Mouse (Mus musculus) limb, embryonic 15.5 days (tissue): Measurements from ENCODE around the gene Npvf. TPM values are rescaled to one million over a fixed set of nuclear protein-coding genes. Genes with fewer than 3 reads are reported as not detected.
"Not testable (repeated sequence)": the region's sequence is repeated elsewhere in the genome, so short reads cannot be mapped to it uniquely, and the experiment has no call there.

Source experiments
- ATAC-seq: fragments of 200-750 bp; cut with Nextera tagmentation; 2 replicates; pipeline ENCODE4 v1.8.0; 2017; ENCODE audit warnings: low read depth, moderate TSS enrichment; ENCODE audit not compliant: insufficient number of reproducible peaks, low FRiP score, low TSS enrichment
- H3K27ac ChIP-seq: fragments of 300-500 bp; sonication (generic); 2 replicates; pipeline ENCODE4 v1.5.1; 2015; ENCODE audit warnings: moderate library complexity, mild to moderate bottlenecking, inconsistent platforms
- H3K27me3 ChIP-seq: fragments of 300-500 bp; sonication (generic); 2 replicates; pipeline ENCODE4 v1.6.1; 2015; ENCODE audit warnings: inconsistent platforms
- H3K36me3 ChIP-seq: fragments of 300-500 bp; sonication (generic); 2 replicates; pipeline ENCODE4 v1.6.1; 2015; ENCODE audit warnings: inconsistent platforms
- H3K4me1 ChIP-seq: fragments of 300-500 bp; sonication (generic); 2 replicates; pipeline ENCODE4 v1.6.1; 2015; ENCODE audit warnings: inconsistent platforms
- H3K4me2 ChIP-seq: fragments of 300-500 bp; sonication (generic); 2 replicates; pipeline ENCODE4 v1.6.1; 2015; ENCODE audit warnings: mild to moderate bottlenecking, inconsistent platforms
- H3K4me3 ChIP-seq: fragments of 300-500 bp; sonication (generic); 2 replicates; pipeline ENCODE4 v1.5.1; 2015; ENCODE audit warnings: mild to moderate bottlenecking, inconsistent platforms
- H3K9ac ChIP-seq: fragments of 300-500 bp; sonication (generic); 2 replicates; pipeline ENCODE4 v1.6.1; 2015; ENCODE audit warnings: inconsistent platforms
- H3K9me3 ChIP-seq: fragments of 300-500 bp; sonication (generic); 2 replicates; pipeline ENCODE4 v1.6.1; 2016; ENCODE audit warnings: inconsistent platforms
- WGBS: fragments of 180-500 bp; shearing (Covaris S2); methylation state at CpG from one replicate; pipeline ENCODE4 v1.1.7; 2015; 5-methylcytosine and 5-hydroxymethylcytosine counted together
- polyA plus RNA-seq: library from polyadenylated mRNA; unstranded; fragments of >200 nt; fragmentation: Nextera tagmentation; extraction: Ambion mirVana; gene quantifications from 2 replicates; pipeline ENCODE4 v1.2.1, GENCODE M21; 2015

Npvf gene
- polyA plus RNA-seq, 1 experiment from 2014 or later = not detected

DNA sequence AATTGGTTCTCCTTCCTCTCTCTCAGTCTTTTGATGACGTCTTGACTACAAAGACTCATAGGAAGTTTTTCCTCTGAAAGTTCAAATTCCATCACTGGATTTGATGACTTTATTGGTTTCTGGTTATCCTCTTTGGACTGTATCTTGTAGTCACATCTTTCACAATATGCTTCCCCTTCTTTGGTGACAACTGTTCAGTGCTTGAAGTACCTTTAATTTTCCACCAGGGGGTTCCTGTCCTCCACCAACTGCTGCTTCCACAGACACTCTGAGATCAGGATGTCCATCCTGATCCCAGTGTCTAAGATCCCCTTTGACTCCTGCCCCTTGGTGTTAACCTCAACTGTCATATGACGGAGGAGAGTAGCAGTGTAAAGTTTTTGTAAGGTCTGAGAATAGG, 28.1 kb downstream of the Npvf start:
- H3K4me2 ChIP-seq, ATAC-seq, H3K4me3 ChIP-seq, H3K9ac ChIP-seq, H3K36me3 ChIP-seq, H3K27me3 ChIP-seq, H3K9me3 ChIP-seq, H3K4me1 ChIP-seq, H3K27ac ChIP-seq: not testable (repeated sequence)
- WGBS = 78% methylated on average over 2 of the region's 2 CpGs

DNA sequence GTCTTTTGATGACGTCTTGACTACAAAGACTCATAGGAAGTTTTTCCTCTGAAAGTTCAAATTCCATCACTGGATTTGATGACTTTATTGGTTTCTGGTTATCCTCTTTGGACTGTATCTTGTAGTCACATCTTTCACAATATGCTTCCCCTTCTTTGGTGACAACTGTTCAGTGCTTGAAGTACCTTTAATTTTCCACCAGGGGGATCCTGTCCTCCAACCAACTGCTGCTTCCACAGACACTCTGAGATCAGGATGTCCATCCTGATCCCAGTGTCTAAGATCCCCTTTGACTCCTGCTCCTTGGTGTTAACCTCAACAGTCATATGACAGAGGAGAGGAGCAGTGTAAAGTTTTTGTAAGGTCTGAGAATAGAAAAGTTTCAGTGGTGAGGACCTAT, 36.0 kb downstream of the Npvf start:
- not testable (repeated sequence) for H3K4me2 ChIP-seq, H3K4me3 ChIP-seq, H3K9ac ChIP-seq, H3K9me3 ChIP-seq, H3K36me3 ChIP-seq, ATAC-seq, H3K27ac ChIP-seq, H3K27me3 ChIP-seq, H3K4me1 ChIP-seq
- 66% methylated on average over 1 of the region's 1 CpGs for WGBS

DNA sequence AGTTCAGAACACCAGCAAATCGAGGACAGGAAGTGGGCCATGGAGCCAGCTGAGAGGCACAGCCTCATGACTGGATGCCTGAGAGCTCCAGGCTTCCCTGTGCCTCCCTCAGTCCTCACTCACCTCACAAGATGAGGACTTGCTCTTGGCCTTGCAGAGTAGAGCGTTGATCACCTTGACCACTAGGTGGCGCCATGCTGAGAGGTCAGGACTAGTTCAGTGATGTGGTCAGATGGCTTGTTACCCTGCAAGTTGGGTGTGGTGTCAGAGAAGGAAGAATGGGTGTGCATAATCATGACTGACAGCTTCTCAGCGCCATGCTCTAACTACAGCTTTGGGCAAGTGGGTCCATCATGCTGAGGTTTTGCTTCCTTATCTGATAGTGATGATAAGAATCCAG, 52.6 kb downstream of the Npvf start:
- Histone ChIP-seq H3K9ac (no peak overlapping the region), H3K9me3 (no peaks in the 10 kb centered on the region), H3K27ac (no peak overlapping the region), H3K4me1 (peaks cover 13% of the 10 kb centered on the region), H3K4me3 (no peak overlapping the region), H3K4me2 (no peak overlapping the region), H3K36me3 (no peaks in the 10 kb centered on the region), H3K27me3 (no peaks in the 10 kb centered on the region)
- no peak for ATAC-seq
- WGBS = 34% methylated on average over 4 of the region's 4 CpGs

Other genes starting within 250 kb of the Npvf start
- gene Osbpl3, start 198.2 kb downstream of the Npvf start, polyA plus RNA-seq = 12.8 and 13.9 TPM in 2 replicates
- gene Cycs, start 87.9 kb downstream of the Npvf start, polyA plus RNA-seq = 50.5 and 51.4 TPM in 2 replicates
- 0.14 and 0.52 TPM in 2 replicates for gene 4921507P07Rik, start 57.8 kb downstream of the Npvf start, polyA plus RNA-seq